Mouse (Mus musculus): Measurements from ENCODE around the gene Zc3h10. TPM values are rescaled to one million over a fixed set of nuclear protein-coding genes. Genes with fewer than 3 reads are reported as not detected.
"Not testable (repeated sequence)": the region's sequence is repeated elsewhere in the genome, so short reads cannot be mapped to it uniquely, and the experiment has no call there.

Gene Zc3h10
- polyA plus RNA-seq, 1 experiment, result 9.8 TPM

- Histone ChIP-seq H3K4me1 (ENCODE audit: control insufficient read depth, insufficient read depth, low read length) (no peaks in the 10 kb centered on the region; the same call in 1 of the 2 replicates), H3K27ac (ENCODE audit: control insufficient read depth, insufficient read depth, low read depth, low read length, poor library complexity) (no peak overlapping the region), H3K4me3 (replicated peaks; ENCODE audit: control insufficient read depth, low read depth, low read length) (no peak overlapping the region)
- TF ChIP-seq POLR2A (IDR thresholded peaks at IDR 0.05; ENCODE audit: borderline replicate concordance, control insufficient read depth, low read depth, low read length) (no peak), CTCF (IDR thresholded peaks at IDR 0.05; ENCODE audit: control insufficient read depth, insufficient read depth, low read length) (no peak)
- 91% methylated on average over 12 of the region's 12 CpGs for WGBS
These were observed 35.8 kb downstream of the Zc3h10 start for GRCm38 (mm10) chr10:128511761-128512160.

DNA sequence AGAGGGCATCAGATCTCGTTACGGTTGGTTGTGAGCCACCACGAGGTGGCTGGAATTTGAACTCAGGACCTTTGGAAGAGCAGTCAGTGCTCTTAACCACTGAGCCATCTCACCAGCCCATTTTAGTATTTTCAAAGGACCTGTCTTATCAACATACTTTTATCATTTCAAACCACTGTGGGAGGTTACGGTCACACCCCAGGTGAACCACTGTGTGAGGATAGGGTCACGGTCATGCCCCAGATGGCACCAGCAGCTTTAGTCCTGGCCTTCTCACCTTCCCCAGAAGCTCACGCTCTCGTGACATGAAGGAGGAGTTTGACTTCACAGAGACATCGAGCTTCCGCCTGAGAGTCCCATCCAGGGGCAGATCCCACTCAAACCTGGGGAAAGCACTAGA lies 36.4 kb downstream of the Zc3h10 start:
- TF ChIP-seq CTCF (IDR thresholded peaks at IDR 0.05; ENCODE audit: control insufficient read depth, insufficient read depth, low read length) (no peak), POLR2A (IDR thresholded peaks at IDR 0.05; ENCODE audit: borderline replicate concordance, control insufficient read depth, low read depth, low read length) (no peak)
- H3K4me3 ChIP-seq (replicated peaks; ENCODE audit: control insufficient read depth, low read depth, low read length), result no peak overlapping the region
- 80% methylated on average over 9 of the region's 9 CpGs for WGBS
- H3K4me1 ChIP-seq (ENCODE audit: control insufficient read depth, insufficient read depth, low read length), result no peaks in the 10 kb centered on the region; the same call in 1 of the 2 replicates
- no peak overlapping the region for H3K27ac ChIP-seq (ENCODE audit: control insufficient read depth, insufficient read depth, low read depth, low read length, poor library complexity)

DNA sequence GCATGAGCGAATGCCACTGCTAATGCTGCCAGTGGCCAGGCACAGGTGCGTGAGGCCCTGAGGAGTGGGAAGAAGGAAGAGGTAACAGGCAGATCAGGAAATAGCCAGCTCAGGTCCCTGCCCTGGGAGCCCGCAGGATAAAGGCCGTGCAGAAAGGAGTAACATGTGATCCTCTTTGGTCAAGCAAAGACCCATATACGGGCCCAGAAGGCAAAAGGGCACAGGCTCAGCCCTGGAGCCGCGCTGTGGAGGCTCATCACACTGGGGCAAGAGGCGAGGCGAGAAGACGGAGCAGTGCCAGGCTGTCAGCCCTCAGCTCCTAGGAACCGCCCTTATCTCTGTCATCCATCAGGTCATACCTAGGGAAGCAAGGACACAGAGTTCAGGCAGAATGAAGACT lies 37.3 kb downstream of the Zc3h10 start:
- H3K27ac ChIP-seq (ENCODE audit: control insufficient read depth, insufficient read depth, low read depth, low read length, poor library complexity), result no peak overlapping the region
- TF ChIP-seq CTCF (IDR thresholded peaks at IDR 0.05; ENCODE audit: control insufficient read depth, insufficient read depth, low read length) (no peak), POLR2A (IDR thresholded peaks at IDR 0.05; ENCODE audit: borderline replicate concordance, control insufficient read depth, low read depth, low read length) (no peak)
- H3K4me3 ChIP-seq (replicated peaks; ENCODE audit: control insufficient read depth, low read depth, low read length), result no peak overlapping the region
- 85% methylated on average over 11 of the region's 11 CpGs for WGBS
- no peaks in the 10 kb centered on the region; the same call in 1 of the 2 replicates for H3K4me1 ChIP-seq (ENCODE audit: control insufficient read depth, insufficient read depth, low read length)

DNA sequence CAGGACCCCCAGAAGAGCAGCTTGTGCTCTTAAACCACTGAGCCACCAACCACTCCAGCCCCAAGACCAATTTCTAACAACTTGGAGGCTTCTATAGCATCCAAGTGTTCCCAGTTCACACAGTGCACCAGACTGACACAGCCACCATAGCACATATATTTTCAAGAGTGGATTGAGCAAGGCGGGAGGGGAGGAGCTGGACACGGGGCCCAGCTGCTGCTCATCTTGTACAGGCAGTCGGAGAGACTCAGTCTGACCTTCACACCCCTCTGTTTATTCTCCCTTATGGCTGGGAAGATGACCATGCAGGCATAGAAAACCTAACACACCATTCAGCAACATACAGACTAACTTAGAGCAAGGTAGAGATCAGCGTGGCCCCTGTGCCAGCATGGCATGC lies 37.7 kb downstream of the Zc3h10 start:
- Histone ChIP-seq H3K4me3 (replicated peaks; ENCODE audit: control insufficient read depth, low read depth, low read length) (no peak overlapping the region), H3K4me1 (ENCODE audit: control insufficient read depth, insufficient read depth, low read length) (peaks cover under 1% of the 10 kb centered on the region; the same call in 1 of the 2 replicates), H3K27ac (ENCODE audit: control insufficient read depth, insufficient read depth, low read depth, low read length, poor library complexity) (no peak overlapping the region)
- WGBS, result 84% methylated on average over 4 of the region's 4 CpGs
- TF ChIP-seq CTCF (IDR thresholded peaks at IDR 0.05; ENCODE audit: control insufficient read depth, insufficient read depth, low read length), result no peak
- TF ChIP-seq POLR2A (IDR thresholded peaks at IDR 0.05; ENCODE audit: borderline replicate concordance, control insufficient read depth, low read depth, low read length), result no peak

DNA sequence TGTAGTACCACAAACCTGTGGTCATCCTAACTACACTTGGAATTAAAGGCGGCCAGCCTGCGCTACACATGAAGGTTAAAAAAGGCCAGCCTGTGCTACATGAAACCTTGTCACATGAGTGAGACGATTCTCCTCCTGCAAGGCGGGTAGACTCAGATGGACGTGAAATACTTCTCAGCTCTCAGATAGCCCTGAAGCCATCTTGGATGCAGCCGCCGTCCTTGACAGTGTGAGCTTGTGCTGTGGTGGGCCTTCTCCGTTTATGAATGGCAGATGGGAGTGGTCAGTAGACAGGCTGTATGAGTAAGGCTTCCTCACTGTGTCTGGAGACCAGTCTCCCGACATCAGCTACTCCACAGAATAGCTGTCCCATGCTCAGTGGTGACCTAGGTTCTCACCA lies 38.4 kb downstream of the Zc3h10 start:
- Histone ChIP-seq H3K27ac (ENCODE audit: control insufficient read depth, insufficient read depth, low read depth, low read length, poor library complexity) (no peak overlapping the region), H3K4me1 (ENCODE audit: control insufficient read depth, insufficient read depth, low read length) (peaks cover 4% of the 10 kb centered on the region), H3K4me3 (replicated peaks; ENCODE audit: control insufficient read depth, low read depth, low read length) (no peak overlapping the region)
- TF ChIP-seq CTCF (IDR thresholded peaks at IDR 0.05; ENCODE audit: control insufficient read depth, insufficient read depth, low read length), result no peak
- TF ChIP-seq POLR2A (IDR thresholded peaks at IDR 0.05; ENCODE audit: borderline replicate concordance, control insufficient read depth, low read depth, low read length), result no peak
- 88% methylated on average over 9 of the region's 9 CpGs for WGBS

DNA sequence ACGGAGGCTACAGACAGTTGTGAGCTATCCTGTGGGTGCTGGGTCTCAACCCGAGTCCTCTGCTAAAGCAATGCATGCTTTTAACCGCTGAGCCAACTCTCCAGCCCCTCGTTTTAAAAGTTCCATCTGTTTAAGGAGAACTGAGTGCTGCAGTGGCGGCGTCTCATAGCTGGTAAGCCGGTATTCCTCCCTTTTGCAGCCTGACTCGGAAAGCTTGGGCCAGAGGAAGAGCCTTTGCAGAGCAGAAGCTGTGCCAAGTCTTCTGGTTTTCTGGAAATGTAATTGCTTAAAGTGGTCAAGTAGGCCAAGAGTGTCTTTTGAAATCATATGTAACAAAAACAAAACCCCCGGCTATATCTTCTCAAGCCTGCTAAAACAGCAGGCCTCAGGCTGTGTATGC lies 39.3 kb downstream of the Zc3h10 start:
- H3K4me1 ChIP-seq (ENCODE audit: control insufficient read depth, insufficient read depth, low read length), result peaks cover 4% of the 10 kb centered on the region
- 68% methylated on average over 9 of the region's 9 CpGs for WGBS
- no peak for TF ChIP-seq POLR2A (IDR thresholded peaks at IDR 0.05; ENCODE audit: borderline replicate concordance, control insufficient read depth, low read depth, low read length)
- no peak for TF ChIP-seq CTCF (IDR thresholded peaks at IDR 0.05; ENCODE audit: control insufficient read depth, insufficient read depth, low read length)
- no peak overlapping the region for H3K27ac ChIP-seq (ENCODE audit: control insufficient read depth, insufficient read depth, low read depth, low read length, poor library complexity)
- H3K4me3 ChIP-seq (replicated peaks; ENCODE audit: control insufficient read depth, low read depth, low read length), result no peak overlapping the region

DNA sequence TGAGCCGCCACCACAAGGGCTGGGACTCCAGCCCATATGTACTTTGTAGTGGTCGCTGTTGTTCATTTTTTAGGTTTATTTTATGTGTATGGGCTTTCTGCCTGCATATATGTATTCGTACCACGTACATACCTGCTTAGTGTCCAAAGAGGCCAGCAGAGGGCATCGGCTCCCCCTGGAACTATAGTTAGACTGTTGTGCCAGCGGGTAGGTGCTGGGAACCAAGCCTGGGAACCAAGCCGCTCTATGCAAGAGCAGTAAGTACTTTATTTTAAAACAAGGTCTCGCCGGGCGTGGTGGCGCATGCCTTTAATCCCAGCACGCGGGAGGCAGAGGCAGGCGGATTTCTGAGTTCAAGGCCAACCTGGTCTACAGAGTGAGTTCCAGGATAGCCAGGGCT lies 41.6 kb downstream of the Zc3h10 start:
- peaks cover 6% of the 10 kb centered on the region for H3K4me1 ChIP-seq (ENCODE audit: control insufficient read depth, insufficient read depth, low read length)
- 94% methylated on average over 14 of the region's 14 CpGs for WGBS
- H3K4me3 ChIP-seq (replicated peaks; ENCODE audit: control insufficient read depth, low read depth, low read length), result no peak overlapping the region
- TF ChIP-seq POLR2A (IDR thresholded peaks at IDR 0.05; ENCODE audit: borderline replicate concordance, control insufficient read depth, low read depth, low read length) (no peak), CTCF (IDR thresholded peaks at IDR 0.05; ENCODE audit: control insufficient read depth, insufficient read depth, low read length) (no peak)
- H3K27ac ChIP-seq (ENCODE audit: control insufficient read depth, insufficient read depth, low read depth, low read length, poor library complexity), result no peak overlapping the region

DNA sequence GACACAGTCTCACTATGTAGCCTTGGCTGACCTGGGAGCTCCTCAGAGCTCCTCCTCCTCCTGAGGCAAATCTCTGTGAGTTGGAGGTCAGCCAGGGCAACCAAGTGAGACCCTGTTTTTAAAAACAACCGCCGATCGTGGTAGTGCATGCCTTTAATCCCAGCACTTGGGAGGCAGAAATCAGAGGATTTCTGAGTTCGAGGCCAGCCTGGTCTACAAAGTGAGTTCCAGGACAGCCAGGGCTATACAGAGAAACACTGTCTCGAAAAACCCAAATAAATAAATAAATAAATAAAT lies 42.3 kb downstream of the Zc3h10 start:
- not testable (repeated sequence) for H3K4me1 ChIP-seq (ENCODE audit: control insufficient read depth, insufficient read depth, low read length); H3K27ac ChIP-seq (ENCODE audit: control insufficient read depth, insufficient read depth, low read depth, low read length, poor library complexity); H3K4me3 ChIP-seq (replicated peaks; ENCODE audit: control insufficient read depth, low read depth, low read length)
- WGBS, result 40% methylated on average over 5 of the region's 5 CpGs

DNA sequence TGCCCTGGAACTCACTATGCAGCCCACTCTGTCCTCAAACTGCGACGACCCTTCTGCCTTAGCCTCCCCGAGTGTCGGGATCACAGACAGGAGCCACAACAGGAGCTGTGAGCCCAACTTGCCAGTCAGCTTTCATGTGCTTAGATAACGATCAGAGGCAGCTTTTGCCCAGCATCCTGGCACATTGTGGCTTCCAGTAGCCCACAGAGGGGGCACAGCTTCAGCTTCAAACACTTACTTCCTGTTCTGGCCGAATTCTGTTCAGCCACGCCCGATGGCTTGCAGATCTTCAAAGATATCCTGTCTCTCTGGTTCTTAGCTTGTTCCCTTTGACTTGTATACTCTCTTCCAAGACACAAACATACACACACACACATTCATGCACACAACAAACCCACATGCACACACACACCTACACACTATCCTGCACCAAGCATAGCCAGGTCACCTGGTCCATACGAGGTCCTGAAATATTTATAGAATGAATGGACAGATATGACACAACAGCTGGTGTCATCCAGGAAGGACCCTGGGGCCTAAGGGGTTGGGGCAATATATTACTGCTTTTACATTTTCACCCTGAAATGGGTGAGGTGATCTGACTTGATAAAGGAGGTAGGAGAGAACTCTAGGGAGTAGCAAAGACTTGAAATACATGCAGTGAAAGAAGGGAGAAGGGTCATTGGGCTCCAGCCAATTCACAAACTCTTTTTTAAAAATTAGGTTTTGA lies 42.8 kb downstream of the Zc3h10 start:
- H3K27ac ChIP-seq (ENCODE audit: control insufficient read depth, insufficient read depth, low read depth, low read length, poor library complexity), result peak overlapping the region; percentile 85
- peaks cover 7% of the 10 kb centered on the region for H3K4me1 ChIP-seq (ENCODE audit: control insufficient read depth, insufficient read depth, low read length)
- WGBS, result 1% methylated on average over 9 of the region's 9 CpGs
- no peak for TF ChIP-seq POLR2A (IDR thresholded peaks at IDR 0.05; ENCODE audit: borderline replicate concordance, control insufficient read depth, low read depth, low read length)
- no peak for TF ChIP-seq CTCF (IDR thresholded peaks at IDR 0.05; ENCODE audit: control insufficient read depth, insufficient read depth, low read length)
- peak overlapping the region; percentile 6 for H3K4me3 ChIP-seq (replicated peaks; ENCODE audit: control insufficient read depth, low read depth, low read length)

Data from bone marrow, adult 2 months (tissue).